Mouse (Mus musculus) G1E (cell line): Measurements from ENCODE around the gene Abhd4.

Source experiments
- CTCF ChIP-seq: IDR thresholded peaks from 2 replicates; pipeline ENCODE4 v1.5.1; 2012; ENCODE audit warnings: low read depth, low read length, inconsistent platforms, mixed read lengths
- GATA2 ChIP-seq: IDR thresholded peaks from 2 replicates; pipeline ENCODE4 v1.6.1; 2012; ENCODE audit warnings: low read depth, low read length, inconsistent platforms, borderline replicate concordance
- TAL1 ChIP-seq: conservative IDR thresholded peaks from 2 replicates; pipeline ENCODE4 v1.6.1; 2012; ENCODE audit warnings: low read depth, low read length, inconsistent platforms, mixed read lengths

GRCm38 (mm10) chr14:54246232-54246631 is 7.8 kb upstream of the Abhd4 start:
- TF ChIP-seq CTCF = no peak
- no peak for TF ChIP-seq TAL1
- no peak for TF ChIP-seq GATA2
